Mouse (Mus musculus) E14TG2a.4 (cell line): ENCODE results near the gene Emc8.

ENCODE experiments used
- H3K27me3 ChIP-seq: 2 replicates; pipeline ENCODE4 v1.6.1; 2014; ENCODE audit warnings: low read length, control low read depth; ENCODE audit not compliant: insufficient read depth
- H3K36me3 ChIP-seq: 2 replicates; pipeline ENCODE4 v1.6.1; 2014; ENCODE audit warnings: low read length, control low read depth; ENCODE audit not compliant: insufficient read depth
- H3K4me1 ChIP-seq: replicated peaks from 2 replicates; pipeline ENCODE4 v1.6.1; 2014; ENCODE audit warnings: low read depth, low read length, control low read depth
- H3K4me3 ChIP-seq: replicated peaks from 2 replicates; pipeline ENCODE4 v1.5.1; 2014; ENCODE audit warnings: mild to moderate bottlenecking, low read length
- H3K9me3 ChIP-seq: 2 replicates; pipeline ENCODE4 v1.6.1; 2014; ENCODE audit warnings: low read length, control low read depth
- CTCF ChIP-seq: conservative IDR thresholded peaks from 2 replicates; pipeline ENCODE4 v1.5.1; 2014; ENCODE audit warnings: low read length
- NANOG ChIP-seq: IDR thresholded peaks from 2 replicates; pipeline ENCODE4 v1.6.1; 2014; ENCODE audit warnings: borderline replicate concordance, low read length, mixed read lengths
- POU5F1 ChIP-seq: IDR thresholded peaks from 2 replicates; pipeline ENCODE4 v1.6.1; 2014; ENCODE audit warnings: low read length, borderline replicate concordance

The Emc8 gene

DNA sequence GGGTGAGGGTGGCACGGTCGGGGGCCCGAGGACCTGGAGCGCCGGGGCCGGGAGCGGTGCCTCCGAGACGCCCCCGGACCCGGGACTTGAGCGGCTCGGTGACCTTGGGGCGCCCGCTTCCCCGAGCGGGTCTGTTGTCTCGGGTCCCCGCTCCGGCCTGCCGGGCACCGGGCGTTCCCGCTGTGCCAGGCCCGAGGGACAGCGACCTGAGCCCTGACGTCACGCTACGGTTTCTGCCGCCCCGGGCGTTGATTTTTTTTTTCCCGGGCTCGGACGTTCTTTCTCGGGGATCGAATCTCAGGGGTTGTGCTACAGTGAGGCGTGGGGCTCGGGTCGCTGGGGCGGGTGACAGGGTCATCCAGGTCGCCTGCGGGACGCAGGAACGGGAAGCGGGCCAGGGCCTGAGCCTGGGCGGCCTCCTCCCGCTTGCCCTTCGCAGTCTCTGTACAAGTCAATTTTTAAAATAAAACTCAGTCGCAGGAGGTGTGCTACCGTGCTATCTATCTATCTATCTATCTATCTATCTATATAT is at the start of gene Emc8:
TSS of gene Emc8 (minus strand) at position 200 of the 532 bp plus-strand sequence.
- no peaks in the 10 kb centered on the region for H3K27me3 ChIP-seq
- peaks cover 80% of the 10 kb centered on the region for H3K4me1 ChIP-seq
- TF ChIP-seq NANOG (no peak), POU5F1 (no peak), CTCF (no peak)
- peaks cover 74% of the 10 kb centered on the region for H3K36me3 ChIP-seq
- peak within 1 kb of the TSS; percentile 100 for H3K4me3 ChIP-seq
- H3K9me3 ChIP-seq = no peaks in the 10 kb centered on the region

DNA sequence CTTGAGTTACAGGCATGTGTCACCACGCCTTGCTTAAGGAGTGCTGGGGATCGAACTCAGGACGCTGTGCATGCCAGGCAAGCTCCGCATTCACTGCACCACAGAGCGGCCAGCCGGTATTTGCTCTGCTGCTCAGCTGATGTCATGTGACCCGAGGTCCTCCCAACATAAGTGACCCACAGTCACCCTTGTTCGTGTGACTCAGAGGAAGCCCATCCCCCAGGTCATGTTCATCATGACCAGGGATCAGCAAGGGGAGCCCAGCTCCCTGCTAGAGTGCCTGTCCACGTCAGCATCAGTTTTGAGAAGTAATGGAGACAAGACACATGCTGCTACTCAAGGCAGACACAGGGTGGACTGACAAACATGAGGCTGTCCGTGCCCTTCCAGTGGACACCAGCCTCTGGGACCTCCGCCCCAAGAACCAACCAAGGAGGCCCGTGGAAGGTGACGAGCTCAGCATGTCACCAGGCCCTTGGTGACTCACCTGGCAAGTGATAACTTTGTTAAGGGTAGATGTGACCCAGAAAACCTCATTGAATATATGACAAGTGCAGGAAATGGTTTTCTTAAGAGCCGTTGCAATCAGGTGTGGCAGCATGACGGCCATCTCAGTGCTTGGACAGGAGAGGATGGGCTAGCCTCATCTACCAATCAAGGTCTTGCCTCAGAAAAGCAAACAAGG is 47.8 kb upstream of the Emc8 start:
- H3K4me3 ChIP-seq = no peak overlapping the region
- peaks cover 10% of the 10 kb centered on the region for H3K27me3 ChIP-seq
- TF ChIP-seq NANOG = no peak
- no peak for TF ChIP-seq CTCF
- TF ChIP-seq POU5F1 = no peak
- H3K9me3 ChIP-seq = no peaks in the 10 kb centered on the region
- H3K4me1 ChIP-seq = no peaks in the 10 kb centered on the region
- H3K36me3 ChIP-seq = no peaks in the 10 kb centered on the region

DNA sequence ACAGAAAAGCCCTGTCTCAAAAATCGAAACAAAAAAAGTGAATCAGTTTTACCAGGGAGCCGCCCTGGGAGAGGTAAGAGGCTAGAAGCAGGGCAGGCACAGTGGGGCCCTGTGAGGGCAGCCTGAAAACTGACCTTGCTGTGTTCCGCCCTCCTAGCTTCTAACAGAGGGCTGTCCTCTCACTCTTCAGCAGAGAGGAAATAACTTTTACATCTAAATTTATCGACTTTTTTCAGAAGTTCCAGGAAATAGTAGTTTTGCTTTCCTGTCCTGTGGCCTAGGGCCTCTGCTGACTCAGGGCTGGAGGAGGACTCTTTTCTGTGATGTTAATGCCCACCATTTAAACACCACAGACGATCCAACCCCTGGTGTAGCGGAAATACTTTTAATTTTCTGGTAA is 46.8 kb upstream of the Emc8 start:
- no peak overlapping the region for H3K4me3 ChIP-seq
- no peaks in the 10 kb centered on the region for H3K9me3 ChIP-seq
- no peaks in the 10 kb centered on the region for H3K36me3 ChIP-seq
- peaks cover 4% of the 10 kb centered on the region; the same call in 1 of the 2 replicates for H3K27me3 ChIP-seq
- H3K4me1 ChIP-seq = no peaks in the 10 kb centered on the region
- TF ChIP-seq NANOG (no peak), POU5F1 (no peak), CTCF (no peak)

DNA sequence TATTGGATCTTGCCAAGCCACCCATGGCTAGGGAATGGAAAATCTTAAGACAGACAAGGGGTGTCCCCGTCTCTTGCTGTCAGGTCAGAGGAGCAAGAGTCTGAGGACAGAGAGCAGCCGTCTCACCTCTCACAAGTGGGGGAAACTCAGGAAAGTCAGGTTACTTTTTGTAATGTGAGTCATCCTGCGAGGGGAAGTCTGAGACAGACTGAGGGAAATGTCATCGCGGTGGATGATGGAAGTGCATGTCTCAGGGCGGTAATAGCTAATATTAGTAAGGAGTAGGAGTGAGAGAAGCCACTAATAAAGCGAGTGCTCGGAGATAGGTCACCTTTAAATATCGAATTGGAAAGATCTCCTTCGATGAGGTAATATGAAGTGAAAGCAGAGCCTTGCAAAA is 40.8 kb upstream of the Emc8 start:
- Histone ChIP-seq H3K9me3 (no peaks in the 10 kb centered on the region), H3K27me3 (peaks cover 21% of the 10 kb centered on the region), H3K4me1 (peaks cover 14% of the 10 kb centered on the region), H3K36me3 (no peaks in the 10 kb centered on the region), H3K4me3 (no peak overlapping the region)
- no peak for TF ChIP-seq CTCF
- no peak for TF ChIP-seq NANOG
- TF ChIP-seq POU5F1 = no peak

DNA sequence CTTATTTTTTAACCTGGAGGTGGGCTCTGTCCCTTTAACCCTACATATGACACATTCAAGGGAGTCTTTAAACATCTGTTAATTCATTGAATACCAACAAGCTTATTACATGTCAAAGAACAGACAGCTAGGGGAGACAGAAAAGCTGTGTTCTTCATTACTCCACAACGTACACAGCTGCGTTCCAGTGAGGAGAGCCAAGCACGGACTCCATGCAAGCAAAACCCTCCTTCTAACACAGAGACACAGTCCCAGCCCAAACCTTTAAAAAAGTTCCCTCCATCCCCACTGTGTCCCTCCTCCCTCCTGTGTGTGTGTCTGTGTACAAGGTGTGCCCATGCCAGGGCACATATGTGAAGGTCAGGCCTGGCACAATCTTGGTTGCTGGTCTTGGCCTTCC is 37.8 kb upstream of the Emc8 start:
- H3K4me3 ChIP-seq = no peak overlapping the region
- no peaks in the 10 kb centered on the region for H3K36me3 ChIP-seq
- H3K4me1 ChIP-seq = peaks cover 23% of the 10 kb centered on the region
- H3K9me3 ChIP-seq = no peaks in the 10 kb centered on the region
- TF ChIP-seq POU5F1 (no peak), CTCF (no peak), NANOG (no peak)
- peaks cover 42% of the 10 kb centered on the region for H3K27me3 ChIP-seq

DNA sequence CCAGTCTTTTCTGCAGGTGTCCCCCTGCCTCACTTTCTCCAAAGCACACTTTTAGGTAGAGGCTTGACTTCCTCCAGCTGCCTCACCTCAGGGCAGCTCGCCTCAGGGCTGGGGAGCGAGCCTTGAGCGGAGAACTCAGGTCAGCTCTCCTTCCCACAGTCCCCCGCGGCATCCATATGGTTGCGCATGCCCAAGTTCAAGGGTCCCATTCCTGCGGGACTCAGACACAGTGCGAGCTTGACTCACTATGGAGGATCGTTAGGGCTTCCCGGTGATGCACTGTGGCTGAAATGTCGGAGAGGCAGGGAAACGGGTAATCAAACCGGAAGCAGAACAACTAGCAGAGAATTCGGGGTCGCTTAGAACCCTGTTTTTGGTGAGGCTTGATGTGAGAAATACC is 36.8 kb upstream of the Emc8 start:
- Histone ChIP-seq H3K4me3 (peak overlapping the region; percentile 68), H3K4me1 (peaks cover 23% of the 10 kb centered on the region), H3K9me3 (no peaks in the 10 kb centered on the region), H3K27me3 (peaks cover 52% of the 10 kb centered on the region), H3K36me3 (no peaks in the 10 kb centered on the region)
- TF ChIP-seq POU5F1 (no peak), CTCF (no peak), NANOG (no peak)

DNA sequence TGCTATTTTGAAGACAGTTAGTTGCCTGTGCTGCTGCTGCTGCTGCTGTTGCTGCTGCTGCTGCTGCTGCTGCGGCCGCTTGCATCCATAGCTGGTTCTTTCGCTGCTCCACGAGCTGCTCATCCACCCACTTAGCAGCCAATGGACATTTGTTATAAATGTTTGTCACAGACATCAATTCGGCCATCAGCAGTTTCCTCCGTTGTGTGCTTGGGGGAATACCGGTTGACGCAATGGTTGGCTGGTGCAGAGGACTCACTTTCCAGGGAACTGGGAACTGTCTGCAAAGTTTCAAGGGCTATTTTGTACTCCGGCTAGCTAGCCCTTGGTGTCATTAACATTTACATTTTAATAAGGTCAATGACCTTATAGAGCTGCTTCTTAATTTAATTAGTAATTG is 35.8 kb upstream of the Emc8 start:
- H3K27me3 ChIP-seq = peaks cover 58% of the 10 kb centered on the region
- no peak overlapping the region for H3K4me3 ChIP-seq
- H3K4me1 ChIP-seq = peaks cover 23% of the 10 kb centered on the region
- no peak for TF ChIP-seq POU5F1
- TF ChIP-seq CTCF = no peak
- TF ChIP-seq NANOG = no peak
- H3K9me3 ChIP-seq = no peaks in the 10 kb centered on the region
- H3K36me3 ChIP-seq = no peaks in the 10 kb centered on the region

DNA sequence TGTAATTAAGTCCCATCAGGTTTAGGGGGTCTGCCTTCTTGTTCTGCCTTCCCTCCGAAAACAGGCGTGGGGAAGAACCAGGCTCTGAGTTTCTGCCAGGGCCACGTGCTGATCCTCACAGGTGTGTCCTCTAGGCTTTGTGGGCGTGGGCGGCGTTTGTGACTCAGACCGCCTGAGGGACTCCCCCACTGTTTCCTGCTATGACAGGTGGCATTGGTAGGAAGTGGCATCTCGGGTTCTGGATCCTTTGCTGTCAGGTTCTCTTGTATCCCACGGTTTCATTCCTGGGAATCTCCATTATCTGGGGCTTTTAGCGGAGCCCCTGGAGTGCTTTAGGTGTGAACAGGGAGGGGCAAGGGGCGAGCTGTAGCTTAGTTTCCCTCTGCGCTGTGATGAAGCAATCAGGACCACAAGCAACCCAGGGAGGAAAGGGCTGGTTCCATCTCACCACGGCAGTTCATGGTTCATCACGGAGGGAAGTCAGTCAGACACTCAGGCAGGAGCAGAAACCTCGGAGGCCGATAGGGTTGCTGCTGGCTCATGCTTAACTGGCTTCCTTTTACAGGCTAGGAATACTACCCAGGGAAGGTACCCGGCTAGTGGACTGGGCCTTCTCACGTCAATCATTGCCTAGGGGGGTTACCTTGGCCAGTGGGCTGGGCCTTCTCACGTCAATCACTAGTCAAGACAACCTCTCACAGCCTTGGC is 33.5 kb upstream of the Emc8 start:
- H3K27me3 ChIP-seq = peaks cover 48% of the 10 kb centered on the region
- TF ChIP-seq POU5F1 (no peak), CTCF (no peak), NANOG (no peak)
- peak overlapping the region; percentile 26; the same call in 1 of the 2 replicates for H3K4me3 ChIP-seq
- H3K9me3 ChIP-seq = no peaks in the 10 kb centered on the region
- peaks cover 23% of the 10 kb centered on the region for H3K4me1 ChIP-seq
- no peaks in the 10 kb centered on the region for H3K36me3 ChIP-seq
